Mouse (Mus musculus): ENCODE measurements around the gene Pbld2.

The Pbld2 gene

DNA sequence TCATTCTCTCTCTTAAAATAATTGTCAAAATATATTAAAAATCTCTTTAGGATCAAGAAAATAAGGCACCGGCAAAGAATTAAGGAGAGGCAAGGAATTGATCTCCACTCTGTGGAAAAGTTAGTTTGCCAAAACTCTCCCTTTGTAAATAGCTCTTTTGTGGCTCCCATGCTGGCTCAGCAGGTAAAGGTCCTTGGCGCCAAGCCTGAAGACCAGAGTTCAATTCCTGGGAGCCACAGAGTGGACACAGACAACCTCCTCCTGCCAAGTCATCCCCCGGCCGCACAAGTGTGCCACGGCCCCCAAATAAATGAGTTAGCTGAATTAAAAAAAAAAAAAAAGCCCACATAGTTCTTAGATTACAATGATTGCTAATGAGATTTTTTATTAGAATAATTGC, 38.6 kb downstream of the Pbld2 start:
- DNase-seq (ENCODE audit: low spot score in 2 of 2): no peak

GRCm38 (mm10) chr10:63063365-63063764, 39.2 kb downstream of the Pbld2 start:
- DNase-seq (ENCODE audit: low spot score in 2 of 2): no peak

- no peak for DNase-seq (ENCODE audit: low spot score in 2 of 2)
Measured at GRCm38 (mm10) chr10:63064516-63064915, 40.4 kb downstream of the Pbld2 start.

DNA sequence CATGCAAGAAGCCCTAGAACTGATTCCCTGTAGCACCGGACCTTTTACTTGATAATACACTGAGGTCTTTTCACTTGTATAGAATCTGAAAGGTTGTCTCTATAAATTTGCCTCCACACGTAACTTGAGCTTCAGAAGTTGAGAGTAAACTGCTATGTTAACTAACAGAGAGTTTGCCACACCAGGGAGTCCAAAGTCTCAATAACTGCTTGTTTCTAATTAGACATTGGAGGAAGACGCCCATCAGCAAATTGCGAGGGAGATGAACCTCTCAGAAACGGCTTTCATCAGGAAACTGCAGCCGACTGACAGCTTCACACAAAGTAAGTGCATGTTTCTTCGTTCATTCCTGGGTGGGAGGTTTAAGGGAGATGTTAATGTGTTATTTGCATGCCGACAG, 41.4 kb downstream of the Pbld2 start:
- no peak for DNase-seq (ENCODE audit: low spot score in 2 of 2)

DNA sequence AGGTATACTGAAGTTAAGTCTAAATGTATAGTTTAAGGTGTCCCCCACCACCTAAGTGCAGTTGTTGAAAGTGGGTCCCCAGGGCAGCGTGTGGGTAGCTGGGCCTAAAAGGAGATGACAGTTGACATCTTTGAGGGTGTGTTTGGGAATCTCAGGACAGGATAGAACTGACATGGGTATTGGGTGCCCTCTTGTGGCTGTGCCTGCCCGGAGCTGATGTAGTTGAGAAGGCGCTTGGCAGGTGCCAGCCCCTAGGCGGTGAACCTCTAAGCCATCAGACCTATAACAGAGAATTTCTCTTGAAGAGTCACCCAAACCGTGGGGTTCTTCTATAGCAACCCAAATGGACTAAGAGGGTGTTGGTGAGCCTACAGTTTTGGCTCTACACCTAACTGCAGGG, 41.9 kb downstream of the Pbld2 start:
- peak; percentile 85 to 87 for DNase-seq (ENCODE audit: low spot score in 2 of 2)

DNA sequence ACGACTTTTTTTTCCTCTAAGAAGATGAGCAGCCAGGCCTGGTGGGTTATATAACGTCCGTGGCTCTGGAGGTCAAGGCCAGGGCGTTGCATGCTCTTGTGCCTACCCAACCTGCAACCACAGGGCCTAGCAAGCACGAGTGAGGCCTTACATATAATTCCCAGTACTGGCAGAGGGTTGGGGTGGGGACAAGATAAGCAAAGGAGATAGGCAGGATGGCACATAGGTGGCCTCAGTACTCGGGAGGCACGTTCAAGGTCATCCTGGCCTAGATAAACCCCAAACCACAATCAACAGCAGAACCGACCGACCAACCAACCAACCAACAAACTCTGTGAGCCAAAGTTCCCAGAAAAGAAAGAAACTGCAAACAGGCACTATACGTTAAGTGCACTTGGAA, 62.2 kb downstream of the Pbld2 start:
- no peak for DNase-seq (ENCODE audit: low spot score in 2 of 2)

- DNase-seq (ENCODE audit: low spot score in 2 of 2): no peak
Measured at GRCm38 (mm10) chr10:63089103-63089757, 65.1 kb downstream of the Pbld2 start.

- DNase-seq (ENCODE audit: low spot score in 2 of 2): no peak
Measured at GRCm38 (mm10) chr10:63089758-63090571, 65.8 kb downstream of the Pbld2 start.

- no peak for DNase-seq (ENCODE audit: low spot score in 2 of 2)
Measured at GRCm38 (mm10) chr10:63091915-63092314, 67.8 kb downstream of the Pbld2 start.

- DNase-seq (ENCODE audit: low spot score in 2 of 2): no peak
Measured at GRCm38 (mm10) chr10:63092616-63093550, 68.8 kb downstream of the Pbld2 start.

GRCm38 (mm10) chr10:63096757-63097156, 72.6 kb downstream of the Pbld2 start:
- no peak for DNase-seq (ENCODE audit: low spot score in 2 of 2)

DNA sequence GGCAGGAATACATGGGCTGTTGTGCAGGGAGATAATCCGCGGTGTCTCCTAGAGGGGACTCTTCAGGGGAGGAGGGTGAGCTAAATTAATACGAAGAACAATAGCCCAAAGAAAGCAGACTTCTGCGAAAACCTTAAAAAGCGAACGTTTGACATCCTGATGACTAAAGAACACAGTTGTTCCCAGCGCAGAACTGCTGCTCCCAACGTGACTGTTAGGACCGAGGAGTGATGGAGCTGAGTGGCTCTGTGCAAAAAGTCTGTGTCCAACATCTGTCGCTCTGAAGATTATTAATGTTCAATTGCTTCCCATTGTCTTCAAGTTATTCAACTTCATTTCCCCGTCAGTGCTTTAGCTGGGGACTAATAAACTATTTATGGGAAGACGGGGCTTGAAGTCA, 74.1 kb downstream of the Pbld2 start:
- DNase-seq (ENCODE audit: low spot score in 2 of 2): no peak

GRCm38 (mm10) chr10:63099521-63099920, 75.4 kb downstream of the Pbld2 start, which contains the start of gene Atoh7:
Atoh7 (plus strand) TSS chr10:63099651.
- DNase-seq (ENCODE audit: low spot score in 2 of 2): peak; percentile 58 to 60

- peak; percentile 70 for DNase-seq (ENCODE audit: low spot score in 2 of 2)
Measured at GRCm38 (mm10) chr10:63099941-63100562, 75.9 kb downstream of the Pbld2 start.

- DNase-seq (ENCODE audit: low spot score in 2 of 2): no peak
Measured at GRCm38 (mm10) chr10:63100657-63101056, 76.5 kb downstream of the Pbld2 start.
